Mouse (Mus musculus) left cerebral cortex, adult 11 months (tissue): ENCODE results near the gene Megf8.
"Not testable (repeated sequence)": the region's sequence is repeated elsewhere in the genome, so short reads cannot be mapped to it uniquely, and the experiment has no call there.

Experiments used
- DNase-seq: peaks from one replicate; pipeline ENCODE4 v3.0.0; 2022; ENCODE audit warnings: low spot score

The Megf8 gene

DNA sequence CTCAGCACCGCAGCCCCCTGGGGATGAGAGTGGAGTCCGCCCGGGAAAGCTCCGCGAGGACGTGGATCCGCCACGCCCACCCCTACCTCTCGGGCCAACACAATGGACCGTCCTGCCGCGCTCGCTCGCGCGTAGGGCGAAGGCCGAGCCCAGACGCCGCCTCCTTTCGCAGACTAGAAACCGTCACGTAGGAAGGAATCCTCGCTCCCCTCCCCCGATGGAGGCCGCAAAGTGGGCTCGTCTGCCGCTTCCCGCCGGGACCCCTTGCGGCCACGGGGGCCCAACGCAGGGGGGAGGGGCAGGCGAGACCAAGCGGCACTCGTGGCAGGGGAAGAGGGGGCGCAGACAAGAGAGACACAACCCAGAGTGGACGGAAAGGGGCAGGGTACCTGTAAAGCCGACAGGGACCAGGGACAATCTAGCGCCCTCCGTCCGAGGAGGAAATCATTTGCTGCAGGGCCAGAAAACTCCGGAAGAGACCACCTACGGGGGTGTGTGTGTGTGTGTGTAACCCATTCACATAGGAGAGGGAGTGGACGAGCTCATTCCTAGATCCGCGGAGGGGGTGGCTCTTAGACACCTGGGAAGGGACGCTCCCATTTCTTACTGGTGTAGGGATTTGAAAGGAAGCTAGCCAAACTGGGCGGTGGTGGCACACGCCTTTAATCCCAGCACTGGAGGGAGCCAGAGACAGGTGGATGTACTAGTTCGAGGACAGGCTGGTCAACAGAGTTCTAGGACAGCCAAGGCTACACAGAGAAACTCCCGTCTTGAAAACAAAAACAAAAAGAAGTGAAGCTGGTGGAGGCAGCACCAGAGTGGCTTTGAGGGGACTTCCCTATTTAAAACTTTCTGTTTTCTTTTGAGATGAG is 19.3 kb upstream of the Megf8 start, which contains the start of gene Pafah1b3:
Pafah1b3 (minus strand) TSS at position 533 of the 872 bp plus-strand sequence.
- DNase-seq: peak; percentile 79

DNA sequence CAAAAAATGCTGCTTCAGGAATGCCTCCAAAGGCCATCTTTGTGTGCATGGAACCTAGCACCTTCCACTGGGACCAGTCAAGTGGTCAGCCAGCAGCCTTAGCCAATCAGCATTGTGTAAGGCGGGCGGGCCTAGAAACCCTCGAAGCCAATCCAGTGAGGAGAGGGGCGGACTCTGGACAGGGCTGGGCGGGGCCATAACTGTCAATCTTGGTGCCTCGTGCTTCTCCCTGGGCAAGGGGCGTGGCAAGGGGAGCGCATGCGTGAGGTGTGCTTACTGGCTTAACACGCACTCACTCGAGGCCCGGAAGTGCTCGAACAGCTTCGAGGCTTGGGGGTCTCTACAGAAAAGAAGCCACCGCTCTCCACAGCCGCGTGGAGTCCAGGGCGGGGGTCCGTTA is 15.9 kb upstream of the Megf8 start, which contains the start of gene Prr19:
Prr19 (plus strand) TSS at position 349 of the 400 bp plus-strand sequence.
- no peak for DNase-seq

DNA sequence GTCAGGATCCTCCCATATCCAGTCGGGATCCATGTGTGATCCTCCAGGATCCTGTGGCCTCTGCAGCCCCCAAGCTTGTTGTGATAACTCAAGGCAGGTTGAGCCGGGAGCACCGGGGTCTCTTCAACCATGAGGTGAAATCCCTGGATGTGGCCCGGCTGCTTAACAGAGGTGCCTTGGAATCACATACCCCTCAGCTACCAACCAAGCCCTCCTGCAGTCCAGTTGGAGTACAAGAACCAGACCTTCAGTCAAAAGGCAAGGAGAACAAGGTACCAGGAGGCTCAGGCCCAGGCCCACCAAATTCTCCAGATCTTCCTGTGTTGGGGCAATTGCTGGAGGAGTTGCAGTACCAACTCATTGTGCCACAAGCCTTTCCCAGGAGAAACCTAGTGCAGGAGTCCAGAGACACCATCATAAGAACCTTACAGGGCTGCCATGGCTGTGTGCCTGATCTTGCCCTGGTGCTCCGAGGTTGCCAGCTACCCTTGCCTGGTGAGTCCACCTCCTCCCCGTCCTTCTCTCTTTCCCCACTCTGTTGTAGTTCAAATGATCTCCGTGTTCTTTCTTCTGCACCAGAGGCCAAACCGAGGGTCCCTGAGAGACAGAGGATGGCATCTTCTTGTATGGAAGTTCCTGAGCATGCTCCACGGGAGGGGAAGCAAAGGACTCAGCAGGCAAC is 13.8 kb upstream of the Megf8 start:
- no peak for DNase-seq

DNA sequence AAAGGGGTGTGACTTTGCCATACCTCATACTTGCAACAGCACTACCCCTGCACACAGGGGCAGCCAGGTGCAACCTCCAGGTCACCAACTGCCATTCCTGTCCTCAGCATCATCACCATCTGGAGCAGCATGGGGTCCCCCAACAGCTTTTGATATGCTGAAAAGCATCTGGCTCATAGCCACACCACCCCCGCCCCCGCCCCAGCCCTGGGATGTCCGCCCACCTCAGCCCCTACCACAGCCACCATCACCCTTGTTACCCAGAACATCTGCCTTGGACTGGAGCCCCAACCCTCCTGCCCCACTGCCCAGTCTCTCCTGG is 13.3 kb upstream of the Megf8 start:
- no peak for DNase-seq

DNA sequence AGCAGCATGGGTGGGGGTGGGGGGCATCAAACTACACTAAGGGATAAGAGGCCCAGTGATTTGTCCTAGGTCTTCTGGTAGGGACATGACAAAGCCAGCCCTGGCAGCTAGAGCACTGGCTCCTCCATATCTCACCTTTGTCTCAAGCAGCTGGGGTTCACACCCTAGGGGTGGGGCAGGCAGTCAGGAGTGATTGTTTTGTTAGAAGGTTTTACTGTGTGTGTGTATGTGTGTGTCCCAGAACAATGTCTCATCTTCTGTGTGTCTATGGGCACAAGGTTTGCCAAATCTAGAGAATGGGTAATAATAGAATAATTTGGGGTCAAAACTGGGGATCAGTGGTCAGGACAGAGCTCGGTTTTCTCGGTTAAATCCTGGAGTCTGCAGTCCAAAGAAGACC is 11.5 kb upstream of the Megf8 start:
- no peak for DNase-seq

DNA sequence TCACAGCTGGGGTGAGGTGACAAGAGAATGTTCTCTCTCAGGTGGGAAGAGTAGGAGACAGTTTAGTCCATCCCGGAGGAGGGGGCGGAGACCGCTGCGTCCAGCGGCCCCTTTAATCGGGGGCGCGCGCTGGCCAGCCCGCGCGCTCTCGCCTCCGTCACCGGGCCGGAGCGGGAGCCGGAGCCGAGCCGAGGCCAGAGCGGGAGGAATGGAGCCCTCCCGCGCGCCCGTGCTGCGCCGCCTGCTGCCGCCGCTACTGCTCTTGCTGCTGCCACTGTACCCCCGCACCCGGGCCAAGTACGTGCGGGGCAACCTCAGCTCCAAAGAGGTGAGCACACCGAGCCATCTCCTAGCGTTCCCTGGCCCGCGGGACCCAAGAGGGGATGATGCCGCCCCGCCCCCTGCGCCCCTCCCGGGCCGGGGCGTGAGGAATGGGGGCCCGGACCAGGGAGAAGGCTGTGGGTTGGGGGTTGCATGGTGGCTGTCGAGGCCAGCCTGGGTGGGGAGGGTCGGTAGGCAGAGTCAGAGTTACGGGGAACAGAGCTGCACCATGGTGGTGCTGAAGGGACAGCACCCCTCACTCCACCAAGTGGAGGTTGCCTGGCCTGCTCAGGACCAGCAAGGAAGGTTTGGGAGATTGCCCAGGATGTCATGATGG is 10.9 kb upstream of the Megf8 start, which contains the start of gene Tmem145:
Tmem145 (plus strand) TSS at position 151 of the 658 bp plus-strand sequence.
- DNase-seq: no peak

DNA sequence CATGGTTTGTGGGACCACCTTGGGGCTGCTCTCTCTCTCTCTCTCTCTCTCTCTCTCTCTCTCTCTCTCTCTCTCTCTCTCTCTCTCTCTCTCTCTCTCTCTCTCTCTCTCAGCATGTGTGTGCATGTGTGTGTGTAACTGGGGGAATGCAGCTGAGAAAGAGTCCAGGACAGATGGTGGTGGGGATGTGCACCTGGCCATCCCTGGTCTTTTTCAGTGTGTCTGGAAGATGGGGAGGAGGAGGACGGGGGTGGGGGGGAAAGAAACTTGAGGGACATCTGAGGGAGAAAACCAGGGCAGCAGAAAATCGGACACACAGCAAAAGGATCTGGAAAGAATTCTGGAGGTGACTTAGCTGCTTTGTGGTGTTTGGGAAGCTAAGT is 10.4 kb upstream of the Megf8 start:
- no peak for DNase-seq

DNA sequence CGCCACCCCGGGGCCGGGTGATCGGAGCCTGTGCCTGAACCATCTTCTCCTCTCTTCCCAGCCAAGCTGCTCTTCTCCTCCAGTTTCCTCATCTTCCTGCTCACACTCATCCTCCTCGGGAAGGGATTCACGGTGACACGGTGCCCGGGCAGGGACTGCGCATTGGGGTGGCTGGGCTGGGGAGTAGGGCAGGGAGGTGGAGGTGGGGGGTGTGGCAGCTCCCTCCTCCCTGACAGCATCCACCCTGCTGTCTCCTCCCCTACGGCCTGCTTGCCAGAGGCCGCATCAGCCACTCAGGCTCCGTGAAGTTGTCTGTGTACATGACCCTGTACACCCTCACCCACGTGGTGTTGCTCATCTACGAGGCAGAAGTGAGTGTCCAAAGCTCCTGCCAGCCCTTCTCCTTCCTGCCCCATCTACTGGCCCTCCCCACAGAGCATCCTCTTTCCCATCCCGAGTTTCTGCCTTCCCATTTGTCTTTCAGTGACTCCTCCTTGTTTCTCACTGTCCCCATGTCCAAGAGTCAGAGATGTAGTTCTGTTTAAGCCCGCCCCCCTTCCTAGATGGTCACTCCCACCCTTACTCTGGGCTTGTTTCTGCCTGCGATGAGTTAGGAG is 8.2 kb upstream of the Megf8 start:
- DNase-seq: no peak

DNA sequence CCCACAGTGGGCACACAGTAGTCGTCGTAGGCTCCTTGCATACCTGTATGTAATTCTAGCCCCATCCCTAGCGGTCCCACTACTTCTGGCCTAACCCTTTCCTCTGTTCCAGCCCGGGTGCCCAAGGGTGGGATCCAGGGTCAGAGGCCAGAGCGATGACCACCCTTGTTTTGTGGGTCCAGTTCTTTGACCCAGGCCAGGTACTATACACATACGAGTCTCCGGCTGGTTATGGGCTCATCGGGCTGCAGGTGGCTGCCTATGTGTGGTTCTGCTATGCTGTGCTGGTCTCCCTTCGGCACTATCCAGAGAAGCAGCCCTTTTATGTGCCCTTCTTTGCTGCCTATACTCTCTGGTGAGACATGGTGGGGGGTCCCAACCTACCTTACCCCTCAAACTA is 7.5 kb upstream of the Megf8 start:
- DNase-seq: no peak

DNA sequence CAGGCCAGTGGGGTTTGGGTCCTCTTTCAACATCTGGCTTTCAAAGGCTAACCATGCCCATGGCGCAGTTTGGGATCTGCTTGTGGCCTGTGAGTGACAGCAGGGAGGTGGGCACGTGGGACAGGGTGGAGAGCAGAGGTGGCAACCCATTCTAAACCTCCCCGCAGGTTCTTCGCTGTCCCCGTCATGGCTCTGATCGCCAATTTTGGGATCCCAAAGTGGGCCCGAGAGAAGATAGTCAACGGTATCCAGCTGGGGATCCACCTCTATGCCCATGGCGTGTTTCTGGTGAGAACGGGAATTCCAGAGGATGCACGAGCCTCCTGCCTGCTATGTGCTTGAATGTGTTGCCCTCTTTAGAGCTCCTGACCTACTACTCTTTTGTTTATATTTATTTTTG is 5.8 kb upstream of the Megf8 start:
- DNase-seq: no peak

DNA sequence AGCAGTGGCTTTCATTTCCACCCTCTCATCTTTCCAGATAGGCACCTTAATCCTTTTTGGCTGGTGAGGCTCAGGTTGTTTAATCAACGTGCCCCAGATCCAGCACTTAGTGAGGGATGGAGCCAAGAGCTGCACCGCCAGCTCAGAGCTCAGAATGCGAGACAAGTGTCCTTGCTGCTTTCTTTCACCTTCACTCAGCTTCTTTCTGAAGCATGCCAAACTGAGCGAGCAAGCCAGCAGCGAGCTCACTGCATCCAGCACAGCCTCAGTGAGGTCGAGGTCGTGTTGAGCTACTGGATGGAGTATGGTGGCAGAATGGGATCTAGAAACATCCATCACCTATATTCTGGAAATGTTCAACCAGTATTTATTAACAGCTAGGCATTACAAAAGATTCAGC is 3.6 kb upstream of the Megf8 start:
- no peak for DNase-seq

DNA sequence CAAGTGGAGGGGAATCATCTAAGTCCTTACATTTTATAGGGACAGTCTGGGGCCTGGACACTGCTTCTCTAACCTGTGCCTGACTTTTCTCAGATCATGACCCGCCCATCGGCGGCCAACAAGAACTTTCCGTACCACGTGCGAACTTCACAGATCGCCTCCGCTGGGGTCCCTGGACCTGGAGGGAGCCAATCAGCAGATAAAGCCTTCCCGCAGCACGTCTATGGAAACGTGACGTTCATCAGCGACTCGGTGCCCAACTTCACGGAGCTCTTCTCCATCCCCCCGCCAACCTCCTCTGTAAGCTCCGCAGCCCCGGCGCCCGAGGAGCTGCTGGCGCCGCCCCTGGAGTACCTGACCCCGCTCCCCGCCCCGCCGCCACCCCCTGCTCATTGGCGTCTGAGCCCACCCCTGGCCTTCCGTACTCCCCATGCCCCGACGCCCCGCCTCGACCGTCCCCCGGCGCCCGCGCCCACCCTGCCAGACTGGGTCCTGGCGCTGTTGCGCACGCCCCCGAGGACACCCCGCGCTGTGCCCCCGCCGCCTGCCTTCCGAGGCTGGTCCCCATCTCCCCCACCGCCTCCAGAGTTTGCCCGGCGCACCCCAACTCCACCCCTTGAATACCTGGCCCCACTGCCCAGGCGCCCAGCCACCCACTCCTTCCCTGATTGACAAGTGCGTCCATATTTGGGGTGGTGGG is 2.2 kb upstream of the Megf8 start:
- DNase-seq: no peak

DNA sequence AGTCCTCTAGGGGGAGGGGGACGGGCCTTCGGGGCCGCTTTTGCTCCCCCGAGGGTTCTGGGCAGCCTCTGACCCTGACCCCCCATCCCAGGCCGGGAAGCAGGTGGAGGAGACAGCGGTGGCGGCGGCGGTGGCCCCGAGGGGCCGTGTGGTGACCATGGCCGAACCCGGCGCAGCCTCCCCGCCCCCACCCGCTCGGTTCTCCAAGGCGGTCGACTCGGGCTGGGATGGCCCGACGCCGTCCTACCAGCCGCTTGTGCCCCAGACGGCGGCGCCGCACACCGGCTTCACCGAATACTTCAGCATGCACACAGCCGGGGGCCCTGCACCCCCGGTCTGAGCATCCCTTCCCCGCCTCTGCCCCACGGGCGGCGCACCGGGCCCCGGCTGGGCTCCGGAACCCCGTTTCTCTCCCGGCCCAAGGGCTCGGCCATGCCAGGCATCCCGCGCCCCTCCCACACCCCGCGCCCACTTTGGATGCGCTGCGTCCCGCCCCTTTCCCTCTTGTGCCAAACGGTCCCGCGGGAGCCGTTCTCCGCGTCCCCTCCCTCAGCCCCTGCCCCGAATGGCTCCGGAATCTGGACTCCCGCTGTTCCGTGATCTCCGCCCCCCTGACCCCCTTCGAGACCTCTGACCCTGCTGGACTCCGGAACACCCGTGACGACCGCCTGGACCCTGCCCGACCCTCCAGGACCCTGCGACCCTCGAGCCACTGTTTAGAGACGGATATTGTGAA is 1.5 kb upstream of the Megf8 start:
- no peak for DNase-seq

DNA sequence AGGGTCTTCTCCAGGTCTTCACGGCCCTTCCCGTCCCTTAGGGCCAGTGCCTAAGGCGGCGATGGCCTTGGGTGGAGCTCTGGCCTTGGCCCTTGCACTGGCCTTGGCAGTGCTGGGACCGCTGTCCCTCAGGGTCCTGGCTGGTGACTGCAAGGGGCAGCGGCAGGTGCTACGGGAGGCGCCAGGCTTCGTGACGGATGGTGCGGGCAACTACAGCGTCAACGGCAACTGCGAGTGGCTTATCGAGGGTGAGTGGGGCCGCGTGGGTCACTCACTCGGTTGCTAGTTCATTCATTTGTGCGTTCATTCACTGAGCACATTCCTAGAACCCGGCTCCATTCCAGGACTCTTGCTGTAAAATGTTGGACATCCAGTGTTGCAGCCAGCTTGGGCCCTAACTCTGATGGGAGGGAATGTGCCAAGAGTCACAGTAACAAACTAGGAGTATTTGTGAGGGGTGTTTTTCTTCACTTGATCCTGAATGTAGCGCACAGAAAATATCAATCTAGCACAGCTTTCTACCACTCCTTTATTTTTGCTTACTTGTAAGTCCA is 559 bp downstream of the Megf8 start:
- no peak for DNase-seq

DNA sequence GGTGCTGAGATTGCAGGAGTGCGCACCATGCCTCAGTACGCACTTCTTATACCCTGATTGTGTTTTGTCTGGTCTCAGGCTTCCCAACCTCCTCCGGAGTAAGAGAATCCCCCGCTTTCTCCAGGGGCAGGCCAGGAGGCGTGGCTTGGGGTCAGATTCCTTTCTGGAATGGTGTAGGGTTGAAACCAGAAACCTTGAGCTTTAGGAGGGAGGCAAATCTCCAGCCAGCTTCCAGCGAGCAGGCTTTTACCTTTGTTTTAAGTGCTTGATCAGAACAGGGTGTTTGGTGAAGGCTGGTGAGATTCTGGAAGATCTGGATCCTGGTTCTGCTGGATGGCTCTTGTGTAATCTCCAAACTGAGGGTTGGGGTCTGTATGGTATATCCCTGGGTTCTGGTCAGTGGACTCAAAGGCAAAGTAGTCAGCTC is 5.1 kb downstream of the Megf8 start:
- no peak for DNase-seq

DNA sequence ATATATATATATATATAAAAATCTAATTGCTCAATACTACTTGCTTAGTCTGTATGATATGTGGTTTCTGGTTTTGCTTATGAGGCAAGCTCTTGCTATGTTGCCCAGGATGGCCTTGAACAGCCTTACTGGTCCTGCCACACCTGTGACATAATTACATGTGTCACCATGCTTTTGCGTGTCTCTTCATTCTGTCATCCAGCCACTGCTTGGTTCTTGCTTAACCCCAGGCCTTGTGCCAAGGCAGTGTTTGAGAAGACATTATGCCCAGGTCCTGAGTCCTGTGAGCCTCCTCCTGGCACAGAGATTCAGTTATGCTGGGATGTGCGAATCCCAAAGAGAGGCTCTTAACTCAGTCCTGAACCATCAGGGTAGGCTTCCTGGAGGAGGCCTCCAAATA is 6.3 kb downstream of the Megf8 start:
- no peak for DNase-seq

DNA sequence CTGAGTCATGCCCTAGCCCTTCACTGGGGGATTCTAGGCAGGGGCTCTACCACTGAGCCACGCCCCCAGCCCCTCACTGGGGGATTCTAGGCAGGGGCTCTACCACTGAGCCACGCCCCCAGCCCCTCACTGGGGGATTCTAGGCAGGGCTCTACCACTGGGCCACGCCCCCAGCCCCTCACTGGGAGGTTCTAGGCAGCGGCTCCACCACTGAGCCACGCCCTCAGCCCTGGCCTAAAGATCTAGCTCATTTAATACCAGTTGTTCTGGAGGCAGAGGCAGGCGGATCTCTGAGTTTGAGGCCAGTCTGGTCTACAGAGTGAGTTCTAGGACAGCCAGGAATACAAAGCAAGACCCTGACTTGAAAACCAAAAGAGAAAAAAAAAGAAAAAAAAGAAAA is 8.5 kb downstream of the Megf8 start:
- not testable (repeated sequence) for DNase-seq

DNA sequence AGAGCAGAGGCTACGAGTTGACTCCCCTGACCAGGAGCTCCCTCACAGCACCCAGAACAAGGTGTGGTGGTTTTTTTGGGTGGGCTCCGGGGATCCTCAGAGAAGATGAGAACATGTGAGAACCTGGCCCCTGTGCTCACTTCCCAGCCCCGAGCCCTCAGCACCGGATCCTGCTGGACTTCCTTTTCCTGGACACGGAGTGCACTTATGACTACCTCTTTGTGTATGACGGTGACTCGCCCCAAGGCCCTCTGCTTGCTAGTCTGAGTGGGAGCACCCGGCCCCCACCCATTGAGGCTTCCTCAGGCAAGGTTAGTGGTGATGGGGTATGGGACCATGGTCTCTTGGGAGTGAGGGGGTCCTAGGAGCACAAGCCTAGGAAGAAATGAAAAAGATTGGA is 9.3 kb downstream of the Megf8 start:
- no peak for DNase-seq

DNA sequence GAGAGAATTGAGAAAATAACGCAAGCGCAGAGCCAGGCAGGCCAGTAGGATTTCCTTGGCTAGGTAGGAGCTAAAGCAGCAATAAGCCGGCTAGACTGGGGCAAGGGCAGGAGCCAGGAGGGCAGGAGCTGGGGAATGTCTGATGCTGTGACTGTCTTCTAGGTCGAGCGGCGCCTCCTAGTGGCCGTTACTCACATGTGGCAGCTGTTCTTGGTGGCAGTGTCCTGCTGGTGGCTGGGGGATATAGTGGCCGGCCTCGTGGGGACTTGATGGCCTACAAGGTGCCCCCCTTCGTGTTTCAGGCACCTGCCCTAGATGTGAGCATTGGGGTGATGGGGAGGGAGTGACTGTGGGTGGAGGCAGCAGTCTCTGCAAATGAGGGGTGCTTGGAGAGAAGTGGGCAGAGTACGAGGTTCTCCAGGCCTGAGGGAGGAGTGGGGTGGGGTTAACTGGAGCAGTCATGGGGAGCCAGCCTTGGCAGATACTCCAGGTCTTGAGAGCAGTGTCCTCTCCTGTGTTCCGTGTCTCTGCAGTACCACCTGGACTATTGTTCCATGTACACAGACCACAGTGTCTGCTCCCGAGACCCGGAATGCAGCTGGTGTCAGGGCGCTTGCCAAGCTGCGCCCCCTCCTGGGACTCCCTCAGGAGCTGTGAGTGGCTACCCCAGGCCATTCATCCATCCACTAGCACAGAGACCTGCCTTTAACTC is 16.8 kb downstream of the Megf8 start:
- peak; percentile 41 for DNase-seq

DNA sequence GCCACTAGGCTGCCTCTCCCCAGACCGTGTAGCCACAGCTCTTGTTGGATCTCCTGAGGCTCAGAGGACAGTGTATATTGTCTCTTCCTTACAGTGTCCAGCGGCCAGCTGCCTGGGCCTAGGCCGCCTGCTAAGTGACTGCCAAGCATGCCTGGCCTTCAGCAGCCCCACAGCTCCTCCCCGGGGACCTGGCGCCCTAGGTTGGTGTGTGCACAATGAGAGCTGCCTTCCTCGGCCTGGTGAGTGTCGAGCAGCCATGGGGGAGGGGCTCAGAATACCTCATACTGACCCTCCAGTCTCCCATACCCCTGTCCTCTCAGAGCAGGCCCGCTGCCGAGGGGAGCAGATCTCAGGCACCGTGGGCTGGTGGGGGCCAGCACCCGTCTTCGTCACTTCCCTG is 17.5 kb downstream of the Megf8 start:
- no peak for DNase-seq
